Mouse (Mus musculus): Measurements from ENCODE around the gene Ipo5. TPM values are rescaled to one million over a fixed set of nuclear protein-coding genes. Genes with fewer than 3 reads are reported as not detected.

The Ipo5 gene
- polyA plus RNA-seq (2015; fragmentation: Nextera tagmentation; extraction: Ambion mirVana), result 57.3 and 71.1 TPM in 2 replicates

- H3K4me2 ChIP-seq, result peak within 1 kb of the TSS; percentile 92
- peak; percentile 94 for DNase-seq
- peak; percentile 96 for ATAC-seq (ENCODE audit: low read depth)
- H3K36me3 ChIP-seq, result no peaks in the 10 kb centered on the region
- WGBS (ENCODE audit: insufficient replicate concordance), result under 1% methylated on average over 55 of the region's 83 CpGs
- peaks cover 29% of the 10 kb centered on the region for H3K4me1 ChIP-seq (replicated peaks)
- H3K9me3 ChIP-seq (replicated peaks), result no peaks in the 10 kb centered on the region
- peak within 1 kb of the TSS; percentile 84 for H3K27ac ChIP-seq
- H3K9ac ChIP-seq, result peak within 1 kb of the TSS; percentile 91
- H3K4me3 ChIP-seq (replicated peaks), result peak within 1 kb of the TSS; percentile 88
- H3K27me3 ChIP-seq, result no peaks in the 10 kb centered on the region
Measured at GRCm38 (mm10) chr14:120910733-120911324, at the start of gene Ipo5. TSS of gene Ipo5 (plus strand) at chr14:120911224.

GRCm38 (mm10) chr14:120863205-120863604 lies 47.8 kb upstream of the Ipo5 start:
- H3K9me3 ChIP-seq (replicated peaks), result peaks cover 11% of the 10 kb centered on the region
- H3K4me1 ChIP-seq (replicated peaks), result no peaks in the 10 kb centered on the region
- H3K9ac ChIP-seq, result no peak overlapping the region
- H3K36me3 ChIP-seq, result no peaks in the 10 kb centered on the region
- no peak overlapping the region for H3K4me2 ChIP-seq
- DNase-seq, result no peak
- H3K27me3 ChIP-seq, result no peaks in the 10 kb centered on the region
- H3K27ac ChIP-seq, result no peak overlapping the region
- ATAC-seq (ENCODE audit: low read depth), result no peak
- no peak overlapping the region for H3K4me3 ChIP-seq (replicated peaks)
- 55% methylated on average over 3 of the region's 3 CpGs for WGBS (ENCODE audit: insufficient replicate concordance)

- 62% methylated on average over 4 of the region's 4 CpGs for WGBS (ENCODE audit: insufficient replicate concordance)
- DNase-seq, result no peak
- no peak overlapping the region for H3K27ac ChIP-seq
- H3K4me1 ChIP-seq (replicated peaks), result no peaks in the 10 kb centered on the region
- no peaks in the 10 kb centered on the region for H3K27me3 ChIP-seq
- ATAC-seq (ENCODE audit: low read depth), result no peak
- peaks cover 5% of the 10 kb centered on the region; the same call in 1 of the 2 replicates for H3K9me3 ChIP-seq (replicated peaks)
- H3K9ac ChIP-seq, result no peak overlapping the region
- H3K4me2 ChIP-seq, result no peak overlapping the region
- no peaks in the 10 kb centered on the region for H3K36me3 ChIP-seq
- no peak overlapping the region for H3K4me3 ChIP-seq (replicated peaks)
Measured at GRCm38 (mm10) chr14:120864896-120865295, 46.1 kb upstream of the Ipo5 start.

GRCm38 (mm10) chr14:120866573-120866972 lies 44.5 kb upstream of the Ipo5 start:
- WGBS (ENCODE audit: insufficient replicate concordance), result 79% methylated on average over 8 of the region's 8 CpGs
- no peaks in the 10 kb centered on the region for H3K4me1 ChIP-seq (replicated peaks)
- ATAC-seq (ENCODE audit: low read depth), result no peak
- DNase-seq, result no peak
- H3K36me3 ChIP-seq, result no peaks in the 10 kb centered on the region
- H3K4me3 ChIP-seq (replicated peaks), result no peak overlapping the region
- no peak overlapping the region for H3K27ac ChIP-seq
- no peak overlapping the region for H3K4me2 ChIP-seq
- no peaks in the 10 kb centered on the region for H3K27me3 ChIP-seq
- peaks cover 5% of the 10 kb centered on the region; the same call in 1 of the 2 replicates for H3K9me3 ChIP-seq (replicated peaks)
- no peak overlapping the region for H3K9ac ChIP-seq

GRCm38 (mm10) chr14:120867121-120867520 lies 43.9 kb upstream of the Ipo5 start:
- ATAC-seq (ENCODE audit: low read depth) (no peak), DNase-seq (no peak)
- no peak overlapping the region for H3K9ac ChIP-seq
- no peaks in the 10 kb centered on the region for H3K27me3 ChIP-seq
- no peak overlapping the region for H3K4me3 ChIP-seq (replicated peaks)
- no peaks in the 10 kb centered on the region for H3K4me1 ChIP-seq (replicated peaks)
- WGBS (ENCODE audit: insufficient replicate concordance), result 82% methylated on average over 5 of the region's 5 CpGs
- no peak overlapping the region for H3K27ac ChIP-seq
- no peaks in the 10 kb centered on the region for H3K36me3 ChIP-seq
- no peak overlapping the region for H3K4me2 ChIP-seq
- peaks cover 5% of the 10 kb centered on the region; the same call in 1 of the 2 replicates for H3K9me3 ChIP-seq (replicated peaks)

- Histone ChIP-seq H3K9me3 (replicated peaks) (peaks cover under 1% of the 10 kb centered on the region; the same call in 1 of the 2 replicates), H3K4me2 (no peak overlapping the region), H3K4me1 (replicated peaks) (no peaks in the 10 kb centered on the region), H3K4me3 (replicated peaks) (no peak overlapping the region), H3K27me3 (no peaks in the 10 kb centered on the region), H3K36me3 (no peaks in the 10 kb centered on the region), H3K9ac (no peak overlapping the region), H3K27ac (no peak overlapping the region)
- no peak for DNase-seq
- no peak for ATAC-seq (ENCODE audit: low read depth)
- WGBS (ENCODE audit: insufficient replicate concordance), result 67% methylated on average over 8 of the region's 8 CpGs
Measured at GRCm38 (mm10) chr14:120868494-120868893, 42.5 kb upstream of the Ipo5 start.

GRCm38 (mm10) chr14:120870736-120871135 lies 40.3 kb upstream of the Ipo5 start:
- H3K4me1 ChIP-seq (replicated peaks), result no peaks in the 10 kb centered on the region
- no peak overlapping the region for H3K4me2 ChIP-seq
- H3K27ac ChIP-seq, result no peak overlapping the region
- DNase-seq (no peak), ATAC-seq (ENCODE audit: low read depth) (no peak)
- H3K27me3 ChIP-seq, result no peaks in the 10 kb centered on the region
- 69% methylated on average over 5 of the region's 5 CpGs for WGBS (ENCODE audit: insufficient replicate concordance)
- H3K9me3 ChIP-seq (replicated peaks), result no peaks in the 10 kb centered on the region
- H3K36me3 ChIP-seq, result no peaks in the 10 kb centered on the region
- no peak overlapping the region for H3K9ac ChIP-seq
- H3K4me3 ChIP-seq (replicated peaks), result no peak overlapping the region

- Histone ChIP-seq H3K27ac (no peak overlapping the region), H3K27me3 (no peaks in the 10 kb centered on the region), H3K4me1 (replicated peaks) (0 out of 2 replicates have a peak, but pooled peaks cover 4% of the 10 kb centered on the region), H3K4me3 (replicated peaks) (no peak overlapping the region), H3K9me3 (replicated peaks) (no peaks in the 10 kb centered on the region), H3K9ac (no peak overlapping the region), H3K4me2 (no peak overlapping the region), H3K36me3 (no peaks in the 10 kb centered on the region)
- no peak for DNase-seq
- ATAC-seq (ENCODE audit: low read depth), result no peak
- 78% methylated on average over 7 of the region's 7 CpGs for WGBS (ENCODE audit: insufficient replicate concordance)
Measured at GRCm38 (mm10) chr14:120874397-120874796, 36.6 kb upstream of the Ipo5 start.

- Histone ChIP-seq H3K4me3 (replicated peaks) (no peak overlapping the region), H3K27ac (no peak overlapping the region), H3K4me2 (no peak overlapping the region), H3K9me3 (replicated peaks) (no peaks in the 10 kb centered on the region), H3K4me1 (replicated peaks) (0 out of 2 replicates have a peak, but pooled peaks cover 4% of the 10 kb centered on the region), H3K36me3 (no peaks in the 10 kb centered on the region), H3K27me3 (no peaks in the 10 kb centered on the region), H3K9ac (no peak overlapping the region)
- WGBS (ENCODE audit: insufficient replicate concordance), result 45% methylated on average over 9 of the region's 9 CpGs
- no peak for ATAC-seq (ENCODE audit: low read depth)
- DNase-seq, result no peak
Measured at GRCm38 (mm10) chr14:120875144-120875543, 35.9 kb upstream of the Ipo5 start.

GRCm38 (mm10) chr14:120875811-120876388 lies 35.1 kb upstream of the Ipo5 start:
- Histone ChIP-seq H3K27me3 (no peaks in the 10 kb centered on the region), H3K9ac (no peak overlapping the region), H3K9me3 (replicated peaks) (no peaks in the 10 kb centered on the region), H3K4me1 (replicated peaks) (0 out of 2 replicates have a peak, but pooled peaks cover 4% of the 10 kb centered on the region), H3K27ac (no peak overlapping the region), H3K4me3 (replicated peaks) (no peak overlapping the region), H3K36me3 (no peaks in the 10 kb centered on the region), H3K4me2 (no peak overlapping the region)
- no peak for DNase-seq
- WGBS (ENCODE audit: insufficient replicate concordance), result 43% methylated on average over 16 of the region's 16 CpGs
- ATAC-seq (ENCODE audit: low read depth), result no peak

- Histone ChIP-seq H3K4me3 (replicated peaks) (no peak overlapping the region), H3K4me2 (no peak overlapping the region), H3K4me1 (replicated peaks) (0 out of 2 replicates have a peak, but pooled peaks cover 4% of the 10 kb centered on the region), H3K36me3 (no peaks in the 10 kb centered on the region), H3K9me3 (replicated peaks) (no peaks in the 10 kb centered on the region), H3K9ac (no peak overlapping the region), H3K27me3 (no peaks in the 10 kb centered on the region), H3K27ac (no peak overlapping the region)
- 33% methylated on average over 10 of the region's 10 CpGs for WGBS (ENCODE audit: insufficient replicate concordance)
- no peak for DNase-seq
- no peak for ATAC-seq (ENCODE audit: low read depth)
Measured at GRCm38 (mm10) chr14:120877147-120877546, 33.9 kb upstream of the Ipo5 start.

- Histone ChIP-seq H3K27ac (no peak overlapping the region), H3K36me3 (no peaks in the 10 kb centered on the region)
- WGBS (ENCODE audit: insufficient replicate concordance), result 77% methylated on average over 2 of the region's 2 CpGs
Measured at GRCm38 (mm10) chr14:120879026-120879425, 32.0 kb upstream of the Ipo5 start.

More at GRCm38 (mm10) chr14:120879026-120879425, 32.0 kb upstream of the Ipo5 start:
- ATAC-seq (ENCODE audit: low read depth) (no peak), DNase-seq (no peak)
- Histone ChIP-seq H3K9ac (no peak overlapping the region), H3K4me3 (replicated peaks) (no peak overlapping the region), H3K27me3 (no peaks in the 10 kb centered on the region), H3K9me3 (replicated peaks) (no peaks in the 10 kb centered on the region), H3K4me2 (no peak overlapping the region), H3K4me1 (replicated peaks) (0 out of 2 replicates have a peak, but pooled peaks cover 4% of the 10 kb centered on the region)

All from liver, embryonic 13.5 days (tissue).